Mouse (Mus musculus) layer of hippocampus, adult 8-10 months (tissue): ENCODE results near the gene March10. TPM values are rescaled to one million over a fixed set of nuclear protein-coding genes. Genes with fewer than 3 reads are reported as not detected.

Source experiments
- DNase-seq, 2 experiments: peaks; one replicate each; pipeline ENCODE4 v3.0.0; 2022; ENCODE audit warnings: low spot score in 2 of 2
- total RNA-seq, 4 experiments: library from RNA; stranded (reverse); gene quantifications; 2 replicates each; pipeline ENCODE4 v1.2.4; 2022

Gene March10
- total RNA-seq: 1 to 10 TPM in 1 of 4 experiments, under 1 TPM in 3; 0.27 to 1.3 (median 0.91) TPM

- peak; percentile 60 to 62 for DNase-seq
Observed at GRCm38 (mm10) chr11:105456497-105456907, at the start of gene March10. March10 (minus strand) TSS chr11:105456735.

GRCm38 (mm10) chr11:105506322-105506721 is 49.8 kb upstream of the March10 start:
- no peak for DNase-seq

GRCm38 (mm10) chr11:105505038-105505437 is 48.5 kb upstream of the March10 start:
- no peak for DNase-seq

- no peak for DNase-seq
Observed at GRCm38 (mm10) chr11:105502311-105502710, 45.8 kb upstream of the March10 start.

GRCm38 (mm10) chr11:105497505-105497904 is 41.0 kb upstream of the March10 start:
- DNase-seq: no peak

GRCm38 (mm10) chr11:105496665-105497064 is 40.1 kb upstream of the March10 start:
- no peak for DNase-seq

- no peak for DNase-seq
Observed at GRCm38 (mm10) chr11:105495591-105496270, 39.2 kb upstream of the March10 start.

- no peak for DNase-seq
Observed at GRCm38 (mm10) chr11:105494786-105495369, 38.3 kb upstream of the March10 start.

- no peak for DNase-seq
Observed at GRCm38 (mm10) chr11:105492392-105492791, 35.9 kb upstream of the March10 start.

- DNase-seq: no peak
Observed at GRCm38 (mm10) chr11:105490971-105491370, 34.4 kb upstream of the March10 start.

GRCm38 (mm10) chr11:105485412-105485811 is 28.9 kb upstream of the March10 start:
- DNase-seq: no peak

GRCm38 (mm10) chr11:105484993-105485392 is 28.5 kb upstream of the March10 start:
- DNase-seq: no peak

GRCm38 (mm10) chr11:105482747-105483146 is 26.2 kb upstream of the March10 start:
- no peak for DNase-seq

GRCm38 (mm10) chr11:105474746-105475145 is 18.2 kb upstream of the March10 start:
- DNase-seq: no peak

GRCm38 (mm10) chr11:105474352-105474736 is 17.8 kb upstream of the March10 start:
- DNase-seq: no peak

- no peak for DNase-seq
Observed at GRCm38 (mm10) chr11:105473716-105474351, 17.3 kb upstream of the March10 start.

GRCm38 (mm10) chr11:105472610-105473009 is 16.1 kb upstream of the March10 start:
- no peak for DNase-seq

- DNase-seq: no peak
Observed at GRCm38 (mm10) chr11:105470896-105471295, 14.4 kb upstream of the March10 start.

- no peak for DNase-seq
Observed at GRCm38 (mm10) chr11:105469561-105469960, 13.0 kb upstream of the March10 start.

- DNase-seq: no peak
Observed at GRCm38 (mm10) chr11:105469091-105469507, 12.6 kb upstream of the March10 start.

- DNase-seq: no peak
Observed at GRCm38 (mm10) chr11:105468436-105468835, 11.9 kb upstream of the March10 start.

GRCm38 (mm10) chr11:105467816-105468215 is 11.3 kb upstream of the March10 start:
- DNase-seq: no peak

GRCm38 (mm10) chr11:105467266-105467665 is 10.7 kb upstream of the March10 start:
- DNase-seq: no peak
